Mouse (Mus musculus): ENCODE results near the gene Adgrl4. TPM values are rescaled to one million over a fixed set of nuclear protein-coding genes. Genes with fewer than 3 reads are reported as not detected.

The Adgrl4 gene
- polyA plus RNA-seq, 1 experiment from 2014 or later: 15.2 TPM

DNA sequence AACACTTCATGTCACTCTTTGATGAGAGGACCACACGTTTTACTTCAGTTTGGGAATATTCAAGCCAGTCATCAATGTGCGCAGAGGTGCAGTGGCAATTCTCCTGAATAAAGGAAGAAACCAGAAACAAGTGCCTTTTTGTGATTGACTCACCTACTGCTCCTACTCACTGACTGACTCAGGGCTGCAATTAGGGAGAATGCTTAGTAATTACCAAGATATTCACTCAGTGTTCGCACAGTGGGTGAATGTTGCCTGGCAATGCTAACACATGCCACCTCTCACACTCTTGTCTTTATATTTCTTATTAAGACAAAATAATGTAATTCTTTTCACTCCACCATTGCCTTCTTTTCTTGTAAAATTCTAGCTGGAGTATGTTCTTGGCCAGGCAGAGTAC is 138.5 kb downstream of the Adgrl4 start:
- no peaks in the 10 kb centered on the region for H3K4me1 ChIP-seq (replicated peaks)
- ATAC-seq (replicated peaks; ENCODE audit: insufficient number of reproducible peaks, insufficient read depth, low FRiP score, low read depth): no peak

DNA sequence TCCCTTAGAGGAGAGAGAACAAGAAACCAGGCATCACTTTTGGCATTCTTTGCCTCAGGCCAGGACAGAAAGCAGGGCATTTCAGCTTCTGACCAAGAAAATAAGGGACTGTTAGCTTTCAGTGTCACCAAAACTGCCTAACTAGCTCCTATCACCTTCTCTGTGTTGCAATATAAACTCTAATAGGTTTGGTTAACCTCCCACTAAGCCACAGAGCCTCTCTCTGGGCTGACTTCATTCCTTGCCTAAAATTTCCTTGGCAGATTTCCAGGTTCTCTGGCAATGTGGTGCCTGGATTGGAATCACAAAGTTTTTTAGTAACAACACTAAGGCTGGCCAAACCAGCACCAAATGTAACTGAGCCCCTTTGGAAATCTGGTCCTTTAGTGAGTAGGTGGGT is 154.2 kb downstream of the Adgrl4 start:
- H3K4me3 ChIP-seq: no peak overlapping the region
- no peak overlapping the region for H3K27ac ChIP-seq
- no peak overlapping the region for H3K9ac ChIP-seq
- no peaks in the 10 kb centered on the region for H3K27me3 ChIP-seq
- H3K36me3 ChIP-seq: no peaks in the 10 kb centered on the region
- ATAC-seq (replicated peaks; ENCODE audit: insufficient number of reproducible peaks, insufficient read depth, low FRiP score, low read depth): no peak
- H3K4me2 ChIP-seq: no peak overlapping the region
- no peaks in the 10 kb centered on the region for H3K9me3 ChIP-seq (replicated peaks)
- no peaks in the 10 kb centered on the region for H3K4me1 ChIP-seq (replicated peaks)

More for the DNA sequence above, 138.5 kb downstream of the Adgrl4 start:
- no peaks in the 10 kb centered on the region for H3K36me3 ChIP-seq
- H3K9me3 ChIP-seq (replicated peaks): no peaks in the 10 kb centered on the region
- H3K4me3 ChIP-seq: no peak overlapping the region
- H3K9ac ChIP-seq: no peak overlapping the region
- 81% methylated on average over 3 of the region's 3 CpGs for WGBS
- H3K27ac ChIP-seq: no peak overlapping the region
- H3K27me3 ChIP-seq: no peaks in the 10 kb centered on the region
- no peak overlapping the region for H3K4me2 ChIP-seq
